Mouse (Mus musculus) myocyte (in vitro differentiated cells): Measurements from ENCODE around the gene Coq5. TPM values are rescaled to one million over a fixed set of nuclear protein-coding genes. Genes with fewer than 3 reads are reported as not detected.

Experiments
- H3K27me3 ChIP-seq: one replicate; pipeline ENCODE4 v1.6.1; 2011; ENCODE audit not compliant: control insufficient read depth, insufficient read depth, insufficient read length
- H3K36me3 ChIP-seq: one replicate; pipeline ENCODE4 v1.6.1; 2011; ENCODE audit not compliant: control insufficient read depth, insufficient read depth
- H3K4me2 ChIP-seq: one replicate; pipeline ENCODE4 v1.6.1; 2011; ENCODE audit warnings: low read depth, control low read depth
- H3K4me3 ChIP-seq: one replicate; pipeline ENCODE4 v1.5.1; 2011; ENCODE audit warnings: mild to moderate bottlenecking, control low read depth, moderate library complexity
- H3K79me2 ChIP-seq: one replicate; pipeline ENCODE4 v1.6.1; 2011; ENCODE audit not compliant: control insufficient read depth, insufficient read depth
- H3ac ChIP-seq: one replicate; pipeline ENCODE4 v1.6.1; 2011; ENCODE audit not compliant: control insufficient read depth, insufficient read length
- CEBPB ChIP-seq: IDR thresholded peaks from 2 replicates; pipeline ENCODE4 v1.6.1; 2011; ENCODE audit warnings: mild to moderate bottlenecking, moderate library complexity; ENCODE audit not compliant: poor library complexity, insufficient read depth, severe bottlenecking
- E2F4 ChIP-seq: IDR thresholded peaks from one replicate; pipeline ENCODE4 v1.6.1; 2011; ENCODE audit warnings: mild to moderate bottlenecking, control low read depth, moderate library complexity; ENCODE audit not compliant: insufficient read depth
- MAX ChIP-seq: IDR thresholded peaks from one replicate; pipeline ENCODE4 v1.6.1; 2011; ENCODE audit warnings: low read depth, mild to moderate bottlenecking, control low read depth
- MYOD1 ChIP-seq, 3 experiments: IDR thresholded peaks; one replicate each; pipeline ENCODE4 v1.6.1; 2011; ENCODE audit warnings: control low read depth in 2 of 3, low read depth in 2 of 3, mild to moderate bottlenecking in 2 of 3, moderate library complexity in 1 of 3; ENCODE audit not compliant: insufficient read length in 2 of 3, control insufficient read depth in 1 of 3
- MYOG ChIP-seq, 3 experiments: IDR thresholded peaks; one replicate each; pipeline ENCODE4 v1.6.1; 2011; ENCODE audit warnings: control low read depth in 2 of 3, low read depth in 2 of 3, mild to moderate bottlenecking in 2 of 3; ENCODE audit not compliant: insufficient read length in 2 of 3, control insufficient read depth in 1 of 3, insufficient read depth in 1 of 3
- POLR2A ChIP-seq: IDR thresholded peaks from one replicate; pipeline ENCODE4 v1.6.1; 2011; ENCODE audit warnings: low read depth, mild to moderate bottlenecking, control low read depth, moderate library complexity; ENCODE audit not compliant: insufficient read length
- POLR2AphosphoS2 ChIP-seq: IDR thresholded peaks from one replicate; pipeline ENCODE4 v1.6.1; 2011; ENCODE audit warnings: low read depth, control low read depth; ENCODE audit not compliant: insufficient read length
- REST ChIP-seq: IDR thresholded peaks from one replicate; pipeline ENCODE4 v1.6.1; 2011; ENCODE audit warnings: mild to moderate bottlenecking, control low read depth, moderate library complexity; ENCODE audit not compliant: insufficient read depth, insufficient read length
- SRF ChIP-seq: IDR thresholded peaks from one replicate; pipeline ENCODE4 v1.6.1; 2011; ENCODE audit warnings: low read depth; ENCODE audit not compliant: control insufficient read depth, insufficient read length
- TCF12 ChIP-seq: IDR thresholded peaks from one replicate; pipeline ENCODE4 v1.6.1; 2011; ENCODE audit warnings: mild to moderate bottlenecking, control low read depth; ENCODE audit not compliant: poor library complexity, insufficient read depth, severe bottlenecking
- TCF3 ChIP-seq: IDR thresholded peaks from one replicate; pipeline ENCODE4 v1.6.1; 2011; ENCODE audit warnings: low read depth, control low read depth; ENCODE audit not compliant: insufficient read length
- USF1 ChIP-seq: IDR thresholded peaks from one replicate; pipeline ENCODE4 v1.6.1; 2011; ENCODE audit warnings: low read depth, mild to moderate bottlenecking, control low read depth, moderate library complexity
- polyA plus RNA-seq: library from polyadenylated mRNA; unstranded; fragments of >200 nt; fragmentation: generic; extraction: Trizol; gene quantifications from one replicate; pipeline ENCODE4 v1.2.1, GENCODE M21; 2012; ENCODE audit warnings: missing spikeins

The Coq5 gene
- polyA plus RNA-seq, 1 experiment: 43.7 TPM

GRCm38 (mm10) chr5:115233031-115233780, 46.3 kb upstream of the Coq5 start:
- H3K36me3 ChIP-seq: no peaks in the 10 kb centered on the region
- no peak overlapping the region for H3ac ChIP-seq
- H3K4me2 ChIP-seq: no peak overlapping the region
- no peaks in the 10 kb centered on the region for H3K79me2 ChIP-seq
- TF ChIP-seq SRF: no peak
- TF ChIP-seq TCF3: no peak
- no peak for TF ChIP-seq E2F4
- TF ChIP-seq USF1: no peak
- no peak for TF ChIP-seq MYOD1 (IDR thresholded peaks at IDR 0.05; ENCODE audit: control insufficient read depth in 1 of 3, insufficient read length in 2 of 3, low read depth in 2 of 3)
- TF ChIP-seq POLR2AphosphoS2: no peak
- H3K27me3 ChIP-seq: no peaks in the 10 kb centered on the region
- H3K4me3 ChIP-seq: no peak overlapping the region

- TF ChIP-seq TCF12 (no peak), MAX (no peak), POLR2A (no peak), SRF (no peak), USF1 (no peak), MYOG (IDR thresholded peaks at IDR 0.05; ENCODE audit: control insufficient read depth in 1 of 3, insufficient read depth in 1 of 3, insufficient read length in 2 of 3, low read depth in 2 of 3) (no peak)
- H3K4me3 ChIP-seq: peak overlapping the region; percentile 55
- no peaks in the 10 kb centered on the region for H3K79me2 ChIP-seq
- no peaks in the 10 kb centered on the region for H3K27me3 ChIP-seq
- no peak overlapping the region for H3K4me2 ChIP-seq
- no peak overlapping the region for H3ac ChIP-seq
- H3K36me3 ChIP-seq: no peaks in the 10 kb centered on the region
Observed at GRCm38 (mm10) chr5:115234519-115234918, 44.9 kb upstream of the Coq5 start.

GRCm38 (mm10) chr5:115235323-115235771, 44.1 kb upstream of the Coq5 start:
- TF ChIP-seq MAX (no peak), CEBPB (no peak), REST (no peak), POLR2A (peak; percentile 41), MYOG (IDR thresholded peaks at IDR 0.05; ENCODE audit: control insufficient read depth in 1 of 3, insufficient read depth in 1 of 3, insufficient read length in 2 of 3, low read depth in 2 of 3) (no peak), MYOD1 (IDR thresholded peaks at IDR 0.05; ENCODE audit: control insufficient read depth in 1 of 3, insufficient read length in 2 of 3, low read depth in 2 of 3) (peak in 1 of 3 experiments; percentile 12)
- H3K79me2 ChIP-seq: no peaks in the 10 kb centered on the region
- H3ac ChIP-seq: peak overlapping the region; percentile 73
- H3K27me3 ChIP-seq: no peaks in the 10 kb centered on the region
- peak overlapping the region; percentile 80 for H3K4me2 ChIP-seq
- peaks cover 5% of the 10 kb centered on the region for H3K36me3 ChIP-seq
- H3K4me3 ChIP-seq: peak overlapping the region; percentile 55

- TF ChIP-seq POLR2AphosphoS2: peak; percentile 21
- TF ChIP-seq CEBPB: peak; percentile 87; the same call in 1 of the 2 replicates
- TF ChIP-seq POLR2A: no peak
- no peak for TF ChIP-seq MYOD1 (IDR thresholded peaks at IDR 0.05; ENCODE audit: control insufficient read depth in 1 of 3, insufficient read length in 2 of 3, low read depth in 2 of 3)
- H3K36me3 ChIP-seq: peaks cover 10% of the 10 kb centered on the region
- no peaks in the 10 kb centered on the region for H3K79me2 ChIP-seq
Observed at GRCm38 (mm10) chr5:115235786-115236263, 43.6 kb upstream of the Coq5 start, which contains the start of gene Pop5. Pop5 (plus strand) TSS chr5:115235836.

GRCm38 (mm10) chr5:115237803-115238728, 41.4 kb upstream of the Coq5 start:
- Histone ChIP-seq H3K4me2 (peak overlapping the region; percentile 97), H3K36me3 (peaks cover 16% of the 10 kb centered on the region), H3K27me3 (no peaks in the 10 kb centered on the region), H3K79me2 (no peaks in the 10 kb centered on the region), H3ac (peak overlapping the region; percentile 45), H3K4me3 (peak overlapping the region; percentile 32)
- TF ChIP-seq POLR2AphosphoS2: peak; percentile 97
- no peak for TF ChIP-seq TCF3
- TF ChIP-seq MAX: no peak
- no peak for TF ChIP-seq TCF12
- peak in 2 of 3 experiments; percentile 2 to 39 for TF ChIP-seq MYOG (IDR thresholded peaks at IDR 0.05; ENCODE audit: control insufficient read depth in 1 of 3, insufficient read depth in 1 of 3, insufficient read length in 2 of 3, low read depth in 2 of 3)
- TF ChIP-seq SRF: peak; percentile 25
- no peak for TF ChIP-seq CEBPB
- TF ChIP-seq POLR2A: peak; percentile 90
- no peak for TF ChIP-seq REST
- TF ChIP-seq MYOD1 (IDR thresholded peaks at IDR 0.05; ENCODE audit: control insufficient read depth in 1 of 3, insufficient read length in 2 of 3, low read depth in 2 of 3): peak in 1 of 3 experiments; percentile 42

More at GRCm38 (mm10) chr5:115235786-115236263, 43.6 kb upstream of the Coq5 start, which contains the start of gene Pop5:
- Histone ChIP-seq H3K4me3 (peak within 1 kb of the TSS; percentile 55), H3ac (peak within 1 kb of the TSS; percentile 73), H3K4me2 (peak within 1 kb of the TSS; percentile 80), H3K27me3 (no peaks in the 10 kb centered on the region)
